Mouse (Mus musculus) liver, adult (tissue): ENCODE data around the gene Rbms3.

ENCODE experiments used
- GATA4 ChIP-seq: IDR thresholded peaks from 2 replicates; pipeline ENCODE4 v1.6.1; 2014; ENCODE audit warnings: mild to moderate bottlenecking, low read length; ENCODE audit not compliant: insufficient replicate concordance

Gene Rbms3

DNA sequence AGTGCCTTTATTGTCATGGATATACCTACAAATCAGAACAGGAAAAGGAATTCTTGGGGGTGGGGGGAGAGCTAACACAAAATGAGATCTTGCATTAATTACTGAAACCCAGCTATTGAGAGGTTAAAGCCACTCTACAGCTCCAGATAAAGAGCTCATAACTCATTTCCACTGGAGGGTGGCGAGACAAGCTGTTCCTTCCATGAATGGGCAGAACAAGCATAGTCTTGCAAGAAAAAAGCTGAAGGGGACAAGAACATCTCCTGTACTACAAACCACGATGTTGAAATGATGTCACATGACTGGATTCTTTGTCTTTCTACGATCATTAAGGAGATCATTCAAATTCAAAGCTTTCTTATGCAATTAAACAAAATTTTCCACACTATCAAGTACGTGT is 417.7 kb downstream of the Rbms3 start:
- TF ChIP-seq GATA4 = no peak

DNA sequence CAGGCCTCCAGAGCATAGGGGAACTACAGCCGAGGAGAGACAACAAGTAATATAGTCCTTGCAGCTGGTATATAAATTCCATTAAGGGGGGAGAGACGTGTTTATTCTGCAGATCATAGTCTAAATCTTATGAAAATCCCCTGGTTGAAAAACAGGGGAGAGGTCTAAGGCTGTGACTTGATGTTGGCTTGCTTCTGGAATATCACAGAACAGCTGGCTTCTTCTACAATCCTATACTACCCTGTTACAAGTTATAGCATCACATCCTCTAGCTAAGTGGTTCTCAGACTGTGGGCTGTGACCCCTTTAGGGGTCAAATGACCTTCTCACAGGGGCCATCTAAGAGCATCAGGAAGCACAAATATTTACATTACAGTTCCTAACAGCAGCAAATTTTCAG is 419.4 kb downstream of the Rbms3 start:
- no peak for TF ChIP-seq GATA4

DNA sequence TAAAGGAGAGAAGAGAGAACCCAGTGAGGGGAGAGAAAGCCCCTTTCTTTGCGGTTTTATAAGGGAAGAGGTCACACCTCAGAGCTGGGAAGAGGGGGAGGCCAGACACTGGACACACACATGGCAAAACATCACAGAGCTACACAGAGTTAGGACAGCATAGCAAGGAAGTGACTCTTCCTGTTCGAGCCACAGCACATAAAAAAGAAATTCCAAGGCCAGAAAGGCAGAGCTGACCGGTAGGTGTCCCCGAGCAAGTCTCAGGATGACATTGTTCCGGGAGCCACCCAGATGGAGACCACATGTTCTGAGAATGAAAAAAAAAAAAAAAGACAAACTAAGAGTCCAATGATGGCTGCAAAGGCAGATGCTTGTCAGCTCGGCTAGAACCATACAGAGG is 424.3 kb downstream of the Rbms3 start:
- no peak for TF ChIP-seq GATA4

DNA sequence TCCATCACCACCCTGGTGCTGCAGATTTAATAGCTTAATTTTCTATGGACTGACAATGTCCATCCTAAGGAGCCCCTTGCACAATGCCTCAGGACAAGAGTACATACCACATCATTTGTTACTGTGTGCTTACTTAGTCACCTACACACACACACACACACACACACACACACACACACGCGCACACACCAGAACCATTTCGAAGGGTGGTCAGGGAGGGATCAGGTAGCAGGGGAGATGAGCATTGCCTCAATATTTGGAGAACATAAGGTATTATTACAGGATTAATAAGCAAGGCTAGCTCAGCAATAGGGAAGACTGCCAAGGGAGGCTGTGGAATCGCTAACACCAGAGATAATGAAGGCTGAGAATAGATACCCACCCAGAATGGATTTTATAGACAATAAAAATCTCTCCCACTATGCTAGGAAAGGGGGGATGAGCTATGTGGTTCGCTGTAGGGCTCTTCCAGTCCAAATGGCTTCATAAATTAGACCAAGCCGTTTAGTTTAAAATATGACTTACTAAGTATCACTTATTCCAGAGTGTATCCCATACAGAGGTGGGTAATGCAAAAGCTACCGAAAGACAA is 429.6 kb downstream of the Rbms3 start:
- no peak for TF ChIP-seq GATA4

DNA sequence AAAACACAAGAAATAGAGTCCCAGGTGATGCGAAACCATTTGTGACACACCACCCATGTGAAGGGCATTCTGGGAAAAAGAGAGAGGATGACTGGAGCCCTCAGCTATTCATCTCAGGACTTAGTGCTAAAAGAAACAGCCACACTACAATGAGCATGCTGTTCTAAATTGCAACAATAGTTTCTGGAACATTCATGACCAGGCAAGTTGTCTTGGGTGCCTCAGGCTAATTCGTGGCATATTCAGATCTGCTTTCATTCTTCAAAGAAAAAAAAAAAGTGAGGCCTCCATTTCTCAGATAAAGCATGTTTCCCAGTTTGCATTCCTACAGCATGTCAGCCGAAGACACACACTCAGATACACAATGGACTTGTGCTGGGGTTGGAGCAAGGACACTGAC is 432.2 kb downstream of the Rbms3 start:
- TF ChIP-seq GATA4 = no peak

DNA sequence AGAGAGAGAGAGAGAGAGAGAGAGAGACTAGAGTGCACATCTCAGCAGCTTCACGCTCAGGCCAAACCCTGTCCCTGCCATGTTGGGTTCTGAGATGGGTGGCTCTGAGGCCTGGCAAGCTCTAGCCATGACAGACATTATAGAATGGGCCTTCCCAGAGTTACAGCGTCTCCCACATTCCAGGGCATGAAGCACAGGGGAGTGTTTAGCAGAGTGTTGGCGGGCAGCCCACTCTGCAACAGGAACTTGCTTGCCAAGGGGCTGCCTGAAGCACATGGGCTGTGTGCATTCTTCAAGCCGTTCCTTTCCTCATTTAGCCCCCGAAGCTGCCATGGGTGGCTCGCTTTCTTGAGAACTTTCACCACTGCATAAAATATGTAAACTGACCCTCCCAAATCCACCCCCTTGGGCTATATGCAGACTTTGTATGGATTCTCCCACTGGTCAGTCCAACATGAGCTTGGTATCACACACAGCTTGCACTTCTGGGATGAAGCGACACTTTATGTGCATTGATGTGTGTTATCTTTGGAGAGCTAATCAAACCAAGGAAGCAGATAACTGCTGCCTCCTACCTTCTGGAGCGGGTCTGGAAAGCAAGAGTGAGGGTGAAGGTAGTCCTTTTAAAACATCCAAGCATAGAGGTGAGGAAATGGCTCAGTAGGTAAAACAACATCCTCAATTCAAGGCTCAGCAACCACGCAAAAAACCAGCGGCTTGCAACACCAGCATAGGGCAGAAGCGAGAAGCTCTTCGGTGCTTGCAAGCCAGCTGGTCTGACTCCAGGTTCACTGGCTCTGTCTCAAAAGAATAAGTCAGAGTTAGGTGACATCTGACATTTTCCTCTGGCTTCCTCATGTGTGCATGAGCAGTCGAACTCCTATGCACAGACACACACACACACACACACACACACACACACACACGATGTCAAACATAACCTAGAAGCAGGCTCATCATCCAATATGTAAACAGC is 436.9 kb downstream of the Rbms3 start:
- TF ChIP-seq GATA4 = no peak

DNA sequence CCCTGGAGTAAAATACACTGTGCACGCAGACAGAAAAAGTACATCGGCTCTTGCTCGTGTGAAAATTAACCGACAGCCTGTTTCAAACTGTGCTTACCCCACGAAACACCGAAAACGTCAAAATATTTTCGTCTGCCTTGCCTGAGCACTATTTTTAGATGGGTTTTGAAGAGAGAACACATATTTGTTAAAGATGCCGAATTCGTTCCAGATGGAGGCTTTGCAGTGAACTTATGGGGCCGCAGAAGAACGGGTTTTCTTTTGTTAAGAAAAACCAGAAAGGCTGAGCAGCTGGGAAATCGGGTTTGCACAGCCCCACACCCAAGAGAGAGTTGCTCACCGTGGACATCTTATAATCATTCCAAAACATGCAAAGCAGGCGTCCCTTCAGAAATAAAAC is 437.6 kb downstream of the Rbms3 start:
- TF ChIP-seq GATA4 = no peak

DNA sequence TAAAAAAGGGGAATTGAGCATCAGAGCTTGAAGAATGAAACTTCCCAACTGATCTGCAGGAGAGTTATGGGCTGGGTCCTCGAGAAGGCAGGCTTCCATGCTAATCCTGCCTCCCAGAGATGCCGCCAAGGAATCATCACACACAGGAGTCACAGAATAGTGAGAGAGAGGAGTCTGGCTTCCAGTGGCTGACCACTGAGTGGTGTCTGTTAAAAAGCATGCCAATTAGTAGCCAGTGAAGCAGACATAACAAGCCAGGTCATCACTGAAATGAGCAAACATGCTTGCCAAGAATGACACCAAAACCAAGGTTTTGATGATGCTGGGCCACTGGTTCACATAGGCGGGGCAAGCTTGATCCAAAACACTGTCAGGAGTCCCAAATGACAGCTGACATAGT is 441.3 kb downstream of the Rbms3 start:
- TF ChIP-seq GATA4 = no peak

DNA sequence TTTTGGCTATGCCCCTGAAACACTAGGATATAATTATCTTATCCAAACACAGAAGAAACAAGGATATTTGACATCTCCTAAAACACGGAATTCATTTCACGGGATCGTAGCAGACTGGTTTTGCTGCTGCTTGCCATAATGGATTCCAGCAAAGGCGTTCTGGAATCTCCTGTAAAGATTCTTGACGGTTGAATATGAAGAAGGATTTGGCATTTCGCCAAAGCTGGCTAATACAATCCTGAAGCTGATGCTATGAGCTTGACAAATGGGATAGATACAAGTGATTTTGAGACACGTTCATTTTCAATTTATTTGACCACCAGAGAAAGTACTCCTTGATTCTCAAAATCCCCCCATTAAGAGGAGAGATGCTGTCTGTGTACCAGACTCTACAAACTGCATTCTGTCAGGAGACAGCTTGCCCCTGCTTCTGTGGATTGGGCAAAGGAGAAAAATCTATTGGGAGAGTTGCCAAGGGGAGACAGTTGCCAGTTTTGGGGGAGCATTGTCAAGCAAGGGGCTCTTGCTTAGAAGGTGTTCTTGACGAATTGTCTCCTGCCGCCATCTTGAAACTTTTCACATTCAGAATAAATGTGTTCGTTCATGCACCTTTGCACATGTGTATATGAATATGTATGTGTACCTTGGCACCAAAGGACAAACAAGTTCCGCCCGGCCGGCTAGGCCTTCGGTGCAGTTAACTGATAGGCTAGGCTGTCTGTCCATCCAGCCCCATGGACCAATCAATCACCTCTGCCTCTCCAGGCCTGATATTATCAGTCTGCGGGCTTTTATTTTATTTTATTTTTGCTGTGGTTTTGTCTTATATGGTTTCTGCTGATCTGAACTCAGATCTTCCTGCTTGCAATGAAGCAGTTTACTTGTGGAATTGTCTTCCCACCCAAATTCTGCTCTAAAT is 442.3 kb downstream of the Rbms3 start:
- TF ChIP-seq GATA4 = no peak

DNA sequence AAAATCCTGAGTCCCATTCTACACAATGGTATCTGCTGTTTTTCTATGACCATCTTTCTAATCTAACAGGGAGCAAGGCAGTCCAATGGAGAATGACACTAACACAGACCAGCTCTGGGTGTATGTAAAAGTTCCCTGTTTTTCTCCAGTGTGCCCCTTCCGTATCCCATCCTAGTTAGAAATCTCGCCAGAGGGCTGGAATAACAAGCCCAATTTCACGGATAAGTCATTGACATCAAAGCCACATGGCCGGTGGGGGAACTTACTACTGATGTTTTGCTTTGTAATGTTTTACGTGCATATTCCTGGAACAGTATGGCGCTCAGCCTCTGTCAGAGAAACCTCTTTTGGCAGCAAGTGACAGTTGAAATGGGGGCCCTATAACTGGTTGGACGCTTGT is 449.1 kb downstream of the Rbms3 start:
- no peak for TF ChIP-seq GATA4

DNA sequence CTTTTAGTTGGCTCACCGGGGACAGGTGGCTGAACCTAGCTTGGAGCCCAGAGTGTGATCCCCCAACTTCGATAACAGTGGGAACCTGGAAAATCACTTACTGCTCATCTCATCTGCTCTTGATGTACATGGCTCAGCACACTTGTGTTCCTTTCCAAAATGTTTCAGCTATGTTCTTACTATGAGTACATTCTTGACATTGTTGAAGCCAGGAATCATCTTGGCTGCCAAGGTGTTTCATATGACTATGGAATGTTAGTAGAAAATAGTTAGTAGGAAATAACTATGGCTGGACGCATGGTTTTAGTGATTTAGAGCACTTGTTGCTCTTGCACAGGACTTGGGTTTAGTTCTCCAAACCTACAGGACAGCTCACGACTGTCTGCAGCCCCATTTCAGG is 451.3 kb downstream of the Rbms3 start:
- TF ChIP-seq GATA4 = no peak

DNA sequence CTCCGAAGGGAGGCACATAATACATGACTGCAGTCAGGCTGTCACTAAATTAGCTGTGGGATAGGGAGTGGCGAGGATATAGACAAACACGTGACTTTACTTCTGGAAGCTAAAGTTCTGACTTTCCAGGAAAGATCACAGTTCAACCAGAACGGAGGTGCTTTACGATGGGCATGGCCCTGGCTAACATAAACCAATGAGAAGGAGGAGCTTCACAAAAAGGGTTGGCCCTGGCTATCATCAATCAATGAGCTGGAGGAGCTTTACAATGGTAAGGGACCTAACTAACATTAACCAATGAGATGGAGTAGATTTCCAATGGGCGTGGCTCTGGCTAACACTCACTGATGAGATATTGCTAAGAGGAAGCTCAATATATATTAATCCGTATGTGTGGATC is 457.2 kb downstream of the Rbms3 start:
- no peak for TF ChIP-seq GATA4

DNA sequence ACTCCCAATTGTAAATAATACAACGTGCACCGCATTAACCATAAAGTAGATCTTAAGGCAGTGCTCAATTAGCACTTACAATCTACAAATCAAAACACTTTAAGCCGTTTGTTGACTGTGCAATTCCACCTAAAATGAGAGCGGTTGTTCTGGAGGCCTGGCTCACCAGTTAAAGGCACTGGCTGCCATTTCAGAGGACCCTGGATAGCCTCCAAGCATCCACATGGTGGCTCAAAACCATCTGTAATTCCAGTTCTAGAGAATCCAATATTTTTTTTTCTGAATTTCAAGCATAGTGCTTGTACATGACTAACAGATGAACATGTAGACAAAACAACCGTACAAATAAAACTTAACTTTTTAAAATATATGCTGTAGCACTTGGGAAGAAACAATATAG is 460.5 kb downstream of the Rbms3 start:
- TF ChIP-seq GATA4 = no peak

DNA sequence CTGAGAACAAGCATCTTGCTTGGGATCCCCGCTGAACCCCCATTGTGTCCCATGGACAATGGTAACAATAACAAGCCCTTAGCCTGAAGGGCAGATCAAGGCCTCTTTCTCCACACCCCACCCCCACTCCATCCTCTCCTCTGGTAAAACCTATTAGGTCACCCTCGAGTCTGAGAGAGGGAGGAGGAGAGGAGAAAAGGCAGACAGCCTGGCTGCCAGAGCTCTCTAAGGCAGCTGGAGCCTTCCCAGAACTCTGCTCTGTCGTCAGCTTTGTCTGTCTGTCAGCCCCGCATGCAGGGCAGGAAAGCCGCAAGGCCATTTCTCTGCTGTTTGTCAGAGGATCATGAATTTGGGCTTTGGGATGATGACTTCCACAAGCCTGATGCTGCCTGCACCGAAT is 466.6 kb downstream of the Rbms3 start:
- no peak for TF ChIP-seq GATA4

DNA sequence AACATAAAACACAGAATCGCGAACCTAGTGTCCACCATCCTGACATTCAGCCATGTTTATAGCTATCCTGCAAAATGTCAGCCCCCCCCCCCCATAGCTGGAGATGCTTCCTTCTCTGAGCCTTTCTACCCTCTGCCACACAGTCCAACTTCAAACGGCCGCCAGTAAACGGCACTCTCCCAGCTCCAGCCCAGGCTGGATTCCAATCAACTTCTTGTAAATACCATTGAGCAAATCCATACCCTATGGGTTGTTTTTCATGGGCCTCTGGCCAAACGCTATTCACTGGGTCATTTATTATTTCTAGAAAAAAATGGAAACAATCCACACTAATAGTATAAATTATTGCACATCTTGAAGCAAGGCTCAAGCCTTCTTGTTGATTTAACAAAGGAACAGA is 468.6 kb downstream of the Rbms3 start:
- TF ChIP-seq GATA4 = no peak
